Mouse (Mus musculus) layer of hippocampus, adult 11-12 months (tissue): ENCODE data around the gene Abcb10.
A peak's percentile ranks its signal among the peaks of the same experiment; 100 is the strongest.
"Not testable (repeated sequence)": the region's sequence is repeated elsewhere in the genome, so short reads cannot be mapped to it uniquely, and the experiment has no call there.

Source experiments
- DNase-seq: peaks from one replicate; pipeline ENCODE4 v3.0.0; 2022; ENCODE audit warnings: low spot score

Gene Abcb10

GRCm38 (mm10) chr8:123982826-123983400, at the start of gene Abcb10:
Abcb10 (minus strand) TSS chr8:123983122.
- DNase-seq = peak; percentile 81

GRCm38 (mm10) chr8:124027831-124028230, 44.9 kb upstream of the Abcb10 start:
- DNase-seq = no peak

DNA sequence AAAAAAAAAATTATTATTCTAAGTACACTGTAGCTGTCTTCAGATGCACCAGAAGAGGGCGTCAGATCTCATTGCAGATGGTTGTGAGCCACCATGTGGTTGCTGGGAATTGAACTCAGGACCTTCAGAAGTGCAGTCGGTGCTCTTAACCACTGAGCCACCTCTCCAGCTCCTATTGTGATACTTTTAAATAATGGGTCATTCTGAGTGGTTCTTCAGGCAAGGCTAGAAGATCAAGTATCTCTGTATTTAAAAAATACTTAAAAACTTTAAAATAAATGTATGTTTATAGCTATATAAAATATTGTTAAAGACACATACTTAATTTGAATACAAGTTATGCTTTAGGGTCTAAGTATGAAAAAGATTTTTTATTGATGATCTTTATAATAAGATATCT, 43.3 kb upstream of the Abcb10 start:
- DNase-seq = not testable (repeated sequence)

DNA sequence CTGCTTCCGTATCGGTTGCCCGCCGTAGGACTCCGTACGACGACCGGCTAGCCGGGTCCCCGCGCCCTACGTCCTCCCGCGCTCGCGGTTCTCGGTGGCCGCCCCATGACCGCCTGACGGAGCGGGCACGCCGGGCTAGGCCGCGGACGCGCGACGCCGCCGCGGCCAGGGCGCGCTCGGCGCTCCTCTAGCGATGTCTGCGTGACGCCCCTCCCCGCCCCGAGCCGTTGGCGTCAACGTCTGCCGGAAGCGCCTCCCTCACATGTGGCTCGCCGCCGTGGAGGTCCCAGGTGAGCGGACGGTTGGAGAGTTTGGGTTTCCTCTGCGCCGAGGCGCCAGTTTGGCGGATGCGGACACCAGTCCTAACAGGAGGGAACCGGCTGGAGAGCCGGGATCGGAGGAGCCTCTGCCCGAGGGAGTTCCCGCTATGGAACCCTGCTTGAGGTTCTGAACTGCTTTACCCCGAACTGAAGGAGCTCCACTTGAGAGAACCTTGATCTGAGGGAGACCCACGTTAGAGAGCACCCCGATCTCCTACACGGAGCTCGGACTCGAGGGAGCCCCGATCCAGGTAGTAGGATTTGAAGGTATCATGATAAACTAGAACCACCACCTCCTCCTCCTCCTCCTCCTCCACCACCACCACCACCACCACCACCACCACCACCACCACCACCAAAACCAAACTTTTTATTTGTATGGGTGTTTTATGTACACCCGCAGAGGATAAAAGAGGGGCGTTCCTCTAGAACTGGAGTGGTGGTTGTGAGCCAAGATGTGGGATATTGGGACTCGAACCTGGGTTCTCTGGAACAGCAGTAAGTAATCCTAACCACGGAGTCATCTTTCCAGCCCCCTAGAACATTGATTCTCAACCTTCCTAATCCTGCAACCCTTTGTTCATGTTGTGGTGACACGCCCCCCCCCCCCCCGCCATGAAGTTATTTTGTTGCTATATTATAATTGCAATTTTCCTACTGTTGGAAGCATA, 38.6 kb upstream of the Abcb10 start, which contains the start of the genes Taf5l and Urb2:
Taf5l (minus strand) TSS at position 161 of the 991 bp plus-strand sequence.
Urb2 (plus strand) TSS at position 272 of the 991 bp plus-strand sequence.
- DNase-seq = peak; percentile 91

DNA sequence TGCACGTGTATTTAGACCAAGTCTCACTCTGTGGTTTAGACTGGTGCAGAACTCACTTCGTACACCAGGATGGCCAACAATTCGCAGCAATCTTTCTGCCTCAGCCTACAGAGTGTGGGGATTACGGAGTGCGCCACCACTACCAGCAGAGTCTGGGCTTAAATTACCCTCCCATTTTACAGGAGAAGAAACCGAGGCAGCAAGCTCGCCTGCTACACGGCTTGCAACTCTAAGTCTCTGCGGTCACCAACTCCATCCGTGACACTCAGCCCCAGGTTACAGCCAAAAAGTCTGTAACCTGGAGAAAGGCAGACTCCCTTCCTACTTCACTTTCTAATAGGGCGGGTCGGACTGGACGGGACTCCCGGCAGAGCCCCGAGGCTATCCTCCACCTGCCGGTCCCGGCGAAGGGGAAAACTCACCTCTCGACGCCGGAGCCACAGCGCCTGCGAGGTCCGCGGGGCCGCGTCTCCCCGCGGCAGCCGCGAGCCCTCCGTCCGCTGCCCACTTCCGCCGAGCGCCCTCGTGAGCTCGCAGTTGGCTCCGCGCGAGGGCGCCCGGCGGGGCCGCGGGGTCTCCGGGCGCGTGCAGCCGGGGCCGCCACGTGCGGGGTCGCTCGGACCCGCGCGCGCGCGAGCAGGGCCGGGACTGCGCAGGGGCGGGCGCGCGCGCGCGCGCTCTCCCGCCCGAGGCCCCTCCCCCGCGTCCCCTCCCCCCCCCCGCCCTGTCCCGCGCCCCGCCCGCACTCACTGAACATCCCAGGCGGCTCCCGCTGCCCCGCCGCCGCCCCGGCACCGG, 37.7 kb upstream of the Abcb10 start:
- peak; percentile 10 for DNase-seq

DNA sequence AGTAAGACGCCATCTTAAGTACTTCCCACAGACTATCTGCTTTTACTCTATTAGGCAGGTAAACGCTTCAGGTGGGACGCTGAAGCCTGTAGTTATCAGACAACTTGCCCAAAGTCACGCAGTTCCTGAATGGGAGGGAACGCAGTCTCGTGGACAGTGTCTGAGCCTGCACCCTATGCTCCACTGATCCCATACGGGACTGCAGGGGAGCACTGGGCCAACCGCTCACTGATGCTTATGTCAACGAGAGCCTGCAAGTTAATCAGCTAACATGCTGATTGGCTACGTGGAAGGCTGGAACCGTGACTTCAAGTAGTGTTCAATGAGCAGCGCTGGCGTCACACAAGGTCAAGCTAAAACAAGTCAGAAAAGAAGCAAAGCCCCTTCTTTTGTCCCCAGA, 36.9 kb upstream of the Abcb10 start:
- DNase-seq = no peak

DNA sequence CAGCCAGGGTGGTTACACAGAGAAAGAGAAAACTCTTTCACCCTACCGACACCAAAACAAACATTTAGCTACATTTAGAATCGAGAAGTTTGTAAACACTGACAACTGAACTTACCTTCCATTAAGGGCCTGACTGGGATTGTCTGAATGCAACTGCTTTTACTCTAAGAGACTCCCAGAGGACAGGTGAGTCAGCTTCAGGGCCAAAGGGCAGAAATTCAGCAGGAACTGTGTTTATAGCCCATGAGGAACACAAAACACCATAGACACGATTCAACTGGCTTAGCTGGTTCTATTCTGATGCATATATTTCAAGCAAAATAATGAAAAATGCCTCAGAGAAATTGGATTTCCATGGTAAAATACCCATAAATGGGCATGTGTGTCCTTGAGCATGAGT, 31.8 kb upstream of the Abcb10 start:
- no peak for DNase-seq

DNA sequence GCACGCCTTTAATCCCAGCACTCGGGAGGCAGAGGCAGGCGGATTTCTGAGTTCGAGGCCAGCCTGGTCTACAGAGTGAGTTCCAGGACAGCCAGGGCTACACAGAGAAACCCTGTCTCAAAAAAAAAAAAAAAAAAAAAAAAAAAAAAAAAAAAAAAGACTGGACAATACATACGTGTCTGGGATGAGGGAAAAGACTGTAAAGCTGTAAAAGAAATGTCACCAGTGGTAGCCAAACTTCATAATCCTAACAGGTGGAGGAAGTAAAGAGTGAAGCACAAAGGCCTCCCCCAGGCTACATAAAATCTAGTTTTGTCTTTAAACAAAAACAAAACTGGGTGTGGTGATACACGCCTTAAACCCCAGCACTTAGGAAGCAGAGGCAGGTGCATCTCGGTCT, 31.4 kb upstream of the Abcb10 start:
- DNase-seq = not testable (repeated sequence)

- DNase-seq = no peak
Measured at GRCm38 (mm10) chr8:124011989-124012586, 29.2 kb upstream of the Abcb10 start.

DNA sequence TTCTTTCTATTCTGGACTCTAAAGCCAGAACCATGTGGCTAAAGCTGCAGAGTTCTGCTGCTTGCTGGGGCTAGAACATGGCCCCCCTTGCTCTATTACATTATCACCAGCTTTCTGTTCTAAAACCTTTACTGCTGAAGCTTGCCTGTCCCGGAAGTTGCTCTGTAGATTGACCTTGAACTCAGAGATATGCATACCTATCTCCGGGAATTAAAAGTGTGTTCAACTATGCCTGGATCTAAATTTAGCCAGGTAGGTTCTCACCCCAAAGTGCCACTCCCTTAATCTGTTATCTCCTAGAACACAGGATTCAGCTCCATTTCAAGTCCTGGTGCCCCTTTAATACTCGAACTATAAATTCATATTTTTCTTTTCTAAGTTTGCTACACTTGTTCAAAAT, 28.7 kb upstream of the Abcb10 start:
- DNase-seq = no peak

- no peak for DNase-seq
Measured at GRCm38 (mm10) chr8:124007829-124008228, 24.9 kb upstream of the Abcb10 start.

- no peak for DNase-seq
Measured at GRCm38 (mm10) chr8:124002546-124003108, 19.7 kb upstream of the Abcb10 start.

GRCm38 (mm10) chr8:123999568-123999967, 16.6 kb upstream of the Abcb10 start:
- no peak for DNase-seq

DNA sequence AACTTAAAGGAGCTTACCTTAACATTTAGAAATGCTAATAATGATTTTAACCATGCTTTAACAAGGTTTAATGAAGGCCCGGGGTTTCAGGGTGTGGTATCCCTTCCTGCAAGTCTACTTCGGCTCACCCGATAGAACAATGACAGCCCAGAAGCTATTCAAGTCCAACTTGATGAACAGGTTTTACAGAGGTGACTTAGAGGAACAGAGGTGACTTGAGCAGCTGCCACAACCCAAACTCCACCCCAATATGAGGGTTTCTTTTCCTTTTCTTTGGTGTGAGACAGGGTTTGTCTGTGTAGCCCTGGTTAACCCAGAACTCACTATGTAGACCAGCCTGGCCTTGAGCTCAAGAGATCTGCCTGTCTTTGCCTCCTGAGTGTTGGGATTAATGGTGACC, 11.1 kb upstream of the Abcb10 start:
- no peak for DNase-seq

DNA sequence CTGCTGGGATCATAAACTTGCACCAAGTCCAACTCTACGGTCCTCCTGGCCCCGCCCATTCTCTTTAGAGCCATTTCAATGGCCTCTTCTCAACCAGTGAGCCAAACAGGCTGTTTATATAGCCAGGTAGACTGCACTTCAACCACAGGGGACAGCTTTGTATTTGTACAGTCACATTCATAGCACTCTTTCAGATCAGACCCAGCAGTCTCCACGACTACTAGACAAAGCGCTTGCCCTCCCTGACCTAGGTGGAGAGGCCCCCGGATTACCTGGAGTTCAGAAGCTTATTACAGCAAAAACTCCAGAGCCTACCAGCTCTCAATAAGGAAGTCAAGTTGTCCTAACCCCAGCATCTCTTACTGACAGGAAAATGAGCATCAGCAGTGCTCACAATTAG, 10.7 kb upstream of the Abcb10 start:
- no peak for DNase-seq

GRCm38 (mm10) chr8:123992587-123992986, 9.7 kb upstream of the Abcb10 start:
- DNase-seq = no peak

GRCm38 (mm10) chr8:123990277-123991049, 7.5 kb upstream of the Abcb10 start:
- no peak for DNase-seq

DNA sequence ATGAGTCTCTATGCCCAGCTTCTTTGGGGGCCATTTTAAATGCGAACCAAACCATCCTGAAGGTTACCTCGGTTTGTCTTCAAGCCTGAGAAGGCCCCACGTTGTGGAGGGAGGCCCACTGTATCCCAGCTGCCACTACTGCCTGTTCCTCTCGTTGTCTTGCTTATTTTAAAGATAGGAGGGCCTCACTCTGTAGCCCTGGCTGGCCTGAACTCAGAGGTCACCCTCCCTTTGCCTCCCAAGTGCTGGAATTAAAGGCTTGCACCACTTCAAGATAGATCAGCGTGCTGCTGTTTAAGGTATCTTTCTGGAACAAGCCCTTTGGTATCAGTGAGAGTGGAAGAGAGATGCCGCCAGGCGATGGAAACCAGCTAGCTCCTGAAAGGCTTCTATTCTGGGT, 6.2 kb upstream of the Abcb10 start:
- DNase-seq = no peak

- DNase-seq = no peak
Measured at GRCm38 (mm10) chr8:123988605-123989038, 5.7 kb upstream of the Abcb10 start.

GRCm38 (mm10) chr8:123982291-123982793, 580 bp downstream of the Abcb10 start:
- DNase-seq = peak; percentile 19
